ENCODE assay signal across 34 mouse cellular contexts in genomic region chr3:79553779-79554178, GRCm38 (mm10).
"Had no signal": no experiment of that assay in that cellular context is flagged by ENCODE, and none has a peak within 500 bp of the region (broad histone marks: within the 10 kb centered on the region; RNA-seq: fewer than 3 reads in every experiment).

No protein-coding gene starts in this region.

- H3K4me3 ChIP-seq: heart, embryonic 10.5 days; heart, embryonic 12.5 days; heart, embryonic 13.5 days; heart, embryonic 15.5 days; hindbrain, embryonic 10.5 days; hindbrain, embryonic 12.5 days; hindbrain, embryonic 13.5 days; hindbrain, embryonic 15.5 days; intestine, embryonic 15.5 days; kidney, embryonic 15.5 days; layer of hippocampus, adult 2 months had no signal

- H3K9me3 ChIP-seq: heart, embryonic 10.5 days; heart, embryonic 12.5 days; heart, embryonic 13.5 days; heart, embryonic 15.5 days; hindbrain, embryonic 10.5 days; hindbrain, embryonic 12.5 days; hindbrain, embryonic 13.5 days; hindbrain, embryonic 15.5 days; intestine, embryonic 15.5 days; kidney, embryonic 15.5 days had no signal

- H3K27me3 ChIP-seq: heart, embryonic 12.5 days; heart, embryonic 13.5 days; heart, embryonic 15.5 days; hindbrain, embryonic 12.5 days; hindbrain, embryonic 13.5 days; hindbrain, embryonic 15.5 days; intestine, embryonic 15.5 days; kidney, embryonic 15.5 days had no signal

- ATAC-seq: hindbrain, embryonic 16.5 days; hindbrain, postnatal 0 days; inflammation-experienced regulatory T-cells, adult 6 months; intestine, embryonic 15.5 days; intestine, embryonic 16.5 days; intestine, postnatal 0 days had no signal

- DNase-seq: heart, postnatal 10 days; heart, postnatal 14 days; heart, postnatal 36 days; heart, postnatal 4 days; kidney, adult 11 months; kidney, adult 18-20 months; kidney, adult 2 months; kidney, adult 8-10 months; kidney, adult 9 months; kidney, postnatal 14 days; kidney, postnatal 25 days; kidney, postnatal 36 days; kidney, postnatal 4 days; layer of hippocampus, adult 9-11 months; layer of hippocampus, postnatal 36 days had no signal

- H3K4me2 ChIP-seq: heart, embryonic 11.5 days; heart, embryonic 12.5 days; heart, embryonic 13.5 days; heart, embryonic 15.5 days; hindbrain, embryonic 12.5 days; hindbrain, embryonic 13.5 days; hindbrain, embryonic 14.5 days; hindbrain, embryonic 15.5 days; intestine, embryonic 15.5 days; kidney, embryonic 15.5 days had no signal

- H3K9ac ChIP-seq: heart, embryonic 12.5 days; heart, embryonic 13.5 days; heart, embryonic 15.5 days; hindbrain, embryonic 12.5 days; hindbrain, embryonic 13.5 days; hindbrain, embryonic 14.5 days; hindbrain, embryonic 15.5 days; intestine, embryonic 15.5 days; kidney, embryonic 15.5 days had no signal

- H3K4me1 ChIP-seq: hindbrain, embryonic 12.5 days; hindbrain, embryonic 15.5 days; intestine, embryonic 15.5 days had no signal

- H3K36me3 ChIP-seq: heart, embryonic 12.5 days; heart, embryonic 13.5 days; heart, embryonic 15.5 days; hindbrain, embryonic 10.5 days; hindbrain, embryonic 12.5 days; hindbrain, embryonic 13.5 days; hindbrain, embryonic 15.5 days; intestine, embryonic 15.5 days; kidney, embryonic 15.5 days had no signal

- H3K27ac ChIP-seq: heart, embryonic 10.5 days; heart, embryonic 13.5 days; heart, embryonic 15.5 days; hindbrain, embryonic 10.5 days; hindbrain, embryonic 12.5 days; hindbrain, embryonic 13.5 days; hindbrain, embryonic 14.5 days; hindbrain, embryonic 15.5 days; hindbrain, postnatal 0 days; intestine, embryonic 15.5 days; kidney, embryonic 15.5 days; kidney, postnatal 0 days; layer of hippocampus, adult 2 months had no signal
